Mouse (Mus musculus) intestine, embryonic 14.5 days (tissue): ENCODE measurements at regions not wholly inside any gene's neighbourhood (a gene's known extent, or its start where the extent isn't known, plus 50 kb on each side); places are given as distances from the start of the nearest gene placed in this dataset.

Experiments
- ATAC-seq: fragments of 200-750 bp; cut with Nextera tagmentation; replicated peaks from 2 replicates; pipeline ENCODE4 v1.8.0; 2017; ENCODE audit warnings: low read depth, moderate number of reproducible peaks, moderate TSS enrichment, moderate library complexity; ENCODE audit not compliant: low FRiP score, low TSS enrichment
- DNase-seq: peaks from one replicate; pipeline ENCODE4 v3.0.0-alpha.2; 2018; ENCODE audit warnings: low spot score
- H3K27ac ChIP-seq: fragments of 300-500 bp; sonication (generic); 2 replicates; pipeline ENCODE4 v1.5.1; 2014; ENCODE audit warnings: low read depth, mild to moderate bottlenecking, control low read depth
- H3K27me3 ChIP-seq: fragments of 300-500 bp; sonication (generic); replicated peaks from 2 replicates; pipeline ENCODE4 v1.6.1; 2014; ENCODE audit warnings: low read length, control low read depth; ENCODE audit not compliant: control insufficient read depth, insufficient read depth
- H3K36me3 ChIP-seq: fragments of 300-500 bp; sonication (generic); 2 replicates; pipeline ENCODE4 v1.6.1; 2014; ENCODE audit warnings: low read length, control low read depth; ENCODE audit not compliant: control insufficient read depth, insufficient read depth
- H3K4me1 ChIP-seq: fragments of 300-500 bp; sonication (generic); replicated peaks from 2 replicates; pipeline ENCODE4 v1.6.1; 2014; ENCODE audit warnings: low read length, control low read depth, mixed read lengths; ENCODE audit not compliant: control insufficient read depth, insufficient read depth
- H3K4me2 ChIP-seq: fragments of 300-500 bp; sonication (generic); 2 replicates; pipeline ENCODE4 v1.6.1; 2014; ENCODE audit warnings: low read length
- H3K4me3 ChIP-seq: fragments of 300-500 bp; sonication (generic); 2 replicates; pipeline ENCODE4 v1.5.1; 2014; ENCODE audit warnings: low read depth, low read length, control low read depth, mixed read lengths
- H3K9ac ChIP-seq: fragments of 300-500 bp; sonication (generic); 2 replicates; pipeline ENCODE4 v1.6.1; 2014; ENCODE audit warnings: mild to moderate bottlenecking, low read length
- H3K9me3 ChIP-seq: fragments of 300-500 bp; sonication (generic); 2 replicates; pipeline ENCODE4 v1.6.1; 2016; ENCODE audit warnings: low read length, control low read depth; ENCODE audit not compliant: control insufficient read depth
- WGBS: fragments of 180-500 bp; shearing (Covaris S2); extraction: QIAGEN DNeasy Blood & Tissue Kit; methylation state at CpG from one replicate; pipeline ENCODE4 v1.1.7; 2014; 5-methylcytosine and 5-hydroxymethylcytosine counted together

- H3K27me3 ChIP-seq = no peaks in the 10 kb centered on the region
- WGBS = 70% methylated on average over 4 of the region's 4 CpGs
- DNase-seq (no peak), ATAC-seq (no peak)
- no peaks in the 10 kb centered on the region for H3K9me3 ChIP-seq
- H3K4me3 ChIP-seq = no peak overlapping the region
- no peak overlapping the region for H3K9ac ChIP-seq
- H3K4me2 ChIP-seq = no peak overlapping the region
- no peaks in the 10 kb centered on the region for H3K36me3 ChIP-seq
- no peak overlapping the region for H3K27ac ChIP-seq
- H3K4me1 ChIP-seq = peaks cover 14% of the 10 kb centered on the region; the same call in 1 of the 2 replicates
Measured at GRCm38 (mm10) chr4:150708572-150708984, 56.6 kb upstream of the Slc45a1 start.

GRCm38 (mm10) chr4:150707725-150708571, 56.0 kb upstream of the Slc45a1 start:
- ATAC-seq = no peak; the same call in 1 of the 2 replicates
- WGBS = 69% methylated on average over 20 of the region's 20 CpGs
- Histone ChIP-seq H3K9me3 (no peaks in the 10 kb centered on the region), H3K4me3 (no peak overlapping the region), H3K9ac (no peak overlapping the region), H3K27ac (no peak overlapping the region), H3K27me3 (no peaks in the 10 kb centered on the region), H3K4me2 (no peak overlapping the region), H3K36me3 (no peaks in the 10 kb centered on the region), H3K4me1 (0 out of 2 replicates have a peak, but pooled peaks cover 14% of the 10 kb centered on the region)
- DNase-seq = no peak

GRCm38 (mm10) chr4:150706793-150707724, 55.1 kb upstream of the Slc45a1 start:
- no peak overlapping the region for H3K4me2 ChIP-seq
- H3K9ac ChIP-seq = no peak overlapping the region
- no peaks in the 10 kb centered on the region for H3K27me3 ChIP-seq
- 61% methylated on average over 19 of the region's 19 CpGs for WGBS
- DNase-seq (no peak), ATAC-seq (no peak)
- H3K9me3 ChIP-seq = no peaks in the 10 kb centered on the region
- H3K36me3 ChIP-seq = no peaks in the 10 kb centered on the region
- H3K4me1 ChIP-seq = 0 out of 2 replicates have a peak, but pooled peaks cover 14% of the 10 kb centered on the region
- no peak overlapping the region for H3K27ac ChIP-seq
- H3K4me3 ChIP-seq = no peak overlapping the region

GRCm38 (mm10) chr4:150706291-150706690, 54.3 kb upstream of the Slc45a1 start:
- Histone ChIP-seq H3K9me3 (no peaks in the 10 kb centered on the region), H3K9ac (no peak overlapping the region), H3K4me3 (no peak overlapping the region), H3K27ac (no peak overlapping the region), H3K36me3 (no peaks in the 10 kb centered on the region), H3K27me3 (no peaks in the 10 kb centered on the region), H3K4me2 (no peak overlapping the region), H3K4me1 (0 out of 2 replicates have a peak, but pooled peaks cover 14% of the 10 kb centered on the region)
- DNase-seq (no peak), ATAC-seq (no peak)
- WGBS = 92% methylated on average over 7 of the region's 7 CpGs

GRCm38 (mm10) chr4:150703266-150703665, 51.3 kb upstream of the Slc45a1 start:
- no peak for ATAC-seq
- 91% methylated on average over 5 of the region's 5 CpGs for WGBS

More at GRCm38 (mm10) chr4:150703266-150703665, 51.3 kb upstream of the Slc45a1 start:
- H3K4me2 ChIP-seq = no peak overlapping the region
- H3K9me3 ChIP-seq = no peaks in the 10 kb centered on the region
- no peaks in the 10 kb centered on the region for H3K36me3 ChIP-seq
- no peak for DNase-seq
- H3K27me3 ChIP-seq = no peaks in the 10 kb centered on the region
- 0 out of 2 replicates have a peak, but pooled peaks cover 6% of the 10 kb centered on the region for H3K4me1 ChIP-seq
- no peak overlapping the region for H3K9ac ChIP-seq
- no peak overlapping the region for H3K4me3 ChIP-seq
- no peak overlapping the region for H3K27ac ChIP-seq
